In the genomic region with DNA sequence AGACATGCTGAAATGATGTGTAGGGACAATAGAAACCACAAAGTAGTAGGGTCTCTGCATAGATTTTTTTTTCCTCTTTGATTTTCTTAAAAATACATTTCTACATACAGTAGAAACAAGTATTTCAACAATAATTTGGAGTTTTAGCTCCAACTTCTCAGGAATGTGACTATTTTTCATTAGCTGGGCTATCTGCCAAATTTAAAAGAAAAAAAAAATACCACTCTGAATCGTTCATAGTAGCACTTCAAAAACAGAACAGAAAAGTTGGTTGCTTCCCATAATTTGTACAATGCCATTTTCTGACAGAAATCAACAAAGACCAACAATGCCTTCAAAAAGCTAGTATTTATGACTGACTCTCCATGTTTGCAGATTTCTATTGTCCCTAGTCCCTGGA, we compare ENCODE assay signal across 9 mouse cellular contexts. TPM values are rescaled to one million over a fixed set of nuclear protein-coding genes. Genes with fewer than 3 reads are reported as not detected.
A peak's percentile ranks its signal among the peaks of the same experiment; 100 is the strongest.
DNase-seq lines count a peak whose midpoint lies in the region; ATAC-seq and TF ChIP-seq lines count a peak whose summit lies in the region.
"Had no signal": no experiment of that assay in that cellular context is flagged by ENCODE, and none has a peak within 500 bp of the region (broad histone marks: within the 10 kb centered on the region; RNA-seq: fewer than 3 reads in every experiment).

No protein-coding gene starts in this region.

- ATAC-seq in embryonic facial prominence, embryonic 14.5 days (ENCODE audit: low read depth), result no peak
- ATAC-seq in intestine, embryonic 16.5 days, result no peak
- no peak for ATAC-seq in neural tube, embryonic 12.5 days (ENCODE audit: low FRiP score, low read depth)
- ATAC-seq in inflammation-experienced regulatory T-cells, adult 6 months, result no peak

- WGBS in embryonic facial prominence, embryonic 14.5 days, result 6% methylated on average over 1 of the region's 1 CpGs
- WGBS in intestine, embryonic 16.5 days, result 7% methylated on average over 1 of the region's 1 CpGs
- 44% methylated on average over 1 of the region's 1 CpGs for WGBS in neural tube, embryonic 12.5 days

- no peak for DNase-seq in left cerebral cortex, adult 2 months (ENCODE audit: extremely low spot score in 1 of 2, low spot score in 2 of 2)
- DNase-seq in left cerebral cortex, postnatal 25 days (ENCODE audit: low spot score in 2 of 2), result no peak
- no peak for DNase-seq in embryonic facial prominence, embryonic 14.5 days (ENCODE audit: low spot score)
- DNase-seq in spleen, postnatal 36 days (ENCODE audit: low spot score in 2 of 2), result no peak
- DNase-seq in ovary, adult 18-20 months (ENCODE audit: low spot score), result no peak
- DNase-seq: left cerebral cortex, postnatal 4 days had no signal

- peaks cover 25% of the 10 kb centered on the region for H3K36me3 ChIP-seq in embryonic facial prominence, embryonic 14.5 days (ENCODE audit: control insufficient read depth, insufficient read depth, low read length)
- H3K36me3 ChIP-seq in intestine, embryonic 16.5 days (ENCODE audit: control insufficient read depth, insufficient read depth, low read length), result peaks cover 5% of the 10 kb centered on the region; the same call in 1 of the 2 replicates
- peaks cover 12% of the 10 kb centered on the region for H3K36me3 ChIP-seq in neural tube, embryonic 12.5 days

- H3K27me3 ChIP-seq in embryonic facial prominence, embryonic 14.5 days (replicated peaks; ENCODE audit: control insufficient read depth, insufficient read depth, low read length), result no peaks in the 10 kb centered on the region
- no peaks in the 10 kb centered on the region for H3K27me3 ChIP-seq in intestine, embryonic 16.5 days (replicated peaks; ENCODE audit: control insufficient read depth, insufficient read depth, low read length)
- no peaks in the 10 kb centered on the region for H3K27me3 ChIP-seq in neural tube, embryonic 12.5 days (replicated peaks)

- H3K9ac ChIP-seq in embryonic facial prominence, embryonic 14.5 days (ENCODE audit: low read depth, low read length), result 0 out of 2 replicates have a peak overlapping the region, but pooled peaks have one; percentile 42
- H3K9ac ChIP-seq in intestine, embryonic 16.5 days (ENCODE audit: low read depth, low read length), result peak overlapping the region; percentile 56
- H3K9ac ChIP-seq in neural tube, embryonic 12.5 days, result peak overlapping the region; percentile 57

- H3K9me3 ChIP-seq in embryonic facial prominence, embryonic 14.5 days (ENCODE audit: control insufficient read depth, low read length), result no peaks in the 10 kb centered on the region
- no peaks in the 10 kb centered on the region for H3K9me3 ChIP-seq in intestine, embryonic 16.5 days (ENCODE audit: control insufficient read depth, low read length)
- H3K9me3 ChIP-seq in neural tube, embryonic 12.5 days, result no peaks in the 10 kb centered on the region

- intact Hi-C loops in left cerebral cortex, adult 2 months (cut with DNase I), result loop anchor here (10.0 kb wide), 1 partner anchor 593 kb away; a partner anchor contains a TSS
- intact Hi-C loops in left cerebral cortex, postnatal 25 days (cut with DNase I), result no loop called here

- TF ChIP-seq CTCF in left cerebral cortex, adult 2 months (IDR thresholded peaks at IDR 0.05), result no peak

- peaks cover 45% of the 10 kb centered on the region for H3K4me1 ChIP-seq in embryonic facial prominence, embryonic 14.5 days (ENCODE audit: control insufficient read depth, insufficient read depth, low read length)
- peaks cover 8% of the 10 kb centered on the region for H3K4me1 ChIP-seq in intestine, embryonic 16.5 days (ENCODE audit: control insufficient read depth, insufficient read depth, low read length)
- H3K4me1 ChIP-seq in neural tube, embryonic 12.5 days, result peaks cover 43% of the 10 kb centered on the region

- peak overlapping the region; percentile 90 for H3K4me2 ChIP-seq in embryonic facial prominence, embryonic 14.5 days (ENCODE audit: low read depth, low read length)
- peak overlapping the region; percentile 76 for H3K4me2 ChIP-seq in intestine, embryonic 16.5 days (ENCODE audit: low read depth, low read length)
- H3K4me2 ChIP-seq in neural tube, embryonic 12.5 days (replicated peaks), result peak overlapping the region; percentile 84

- no peak overlapping the region for H3K27ac ChIP-seq in left cerebral cortex, adult 2 months
- H3K27ac ChIP-seq in embryonic facial prominence, embryonic 14.5 days (replicated peaks; ENCODE audit: low read depth, low read length), result peak overlapping the region; percentile 63; the same call in 1 of the 2 replicates
- peak overlapping the region; percentile 78 for H3K27ac ChIP-seq in intestine, embryonic 16.5 days (ENCODE audit: low read length)
- no peak overlapping the region for H3K27ac ChIP-seq in neural tube, embryonic 12.5 days

- H3K4me3 ChIP-seq in left cerebral cortex, adult 2 months, result peak overlapping the region; percentile 89
- H3K4me3 ChIP-seq in embryonic facial prominence, embryonic 14.5 days (ENCODE audit: low read depth, low read length), result peak overlapping the region; percentile 97
- H3K4me3 ChIP-seq in intestine, embryonic 16.5 days (ENCODE audit: low read length), result peak overlapping the region; percentile 51
- H3K4me3 ChIP-seq in neural tube, embryonic 12.5 days, result peak overlapping the region; percentile 31

RNA-seq across cellular contexts. Expression of a gene that starts 4.2 kb away (rescaled TPM):
- total RNA-seq in left cerebral cortex, adult 2 months (2021), result 100 to 1,000 TPM; 279 to 284 TPM
- total RNA-seq in left cerebral cortex, postnatal 25 days (2021), result 100 to 1,000 TPM; 294 to 301 TPM
- 28.8 and 29.2 TPM in 2 replicates for polyA plus RNA-seq in embryonic facial prominence, embryonic 14.5 days (2014; fragmentation: Nextera tagmentation; extraction: Ambion mirVana)
- polyA plus RNA-seq in intestine, embryonic 16.5 days (2015; fragmentation: Nextera tagmentation; extraction: Ambion mirVana), result 24.6 and 24.8 TPM in 2 replicates
- 13.8 and 14.2 TPM in 2 replicates for polyA plus RNA-seq in neural tube, embryonic 12.5 days (2016; fragmentation: Nextera tagmentation; extraction: Ambion mirVana)
- 10 to 100 TPM; 21.0 to 26.1 (median 23.7) TPM for polyA plus RNA-seq in inflammation-experienced regulatory T-cells, adult 6 months (2017; shearing (Covaris generic))

RNA-seq across cellular contexts. Expression of a gene that starts 27.2 kb away (rescaled TPM):
- 10 to 100 TPM; 39.6 to 41.4 TPM for total RNA-seq in left cerebral cortex, adult 2 months (2021)
- 10 to 100 TPM; 32.3 to 32.6 TPM for total RNA-seq in left cerebral cortex, postnatal 25 days (2021)
- 428 and 463 TPM in 2 replicates for polyA plus RNA-seq in embryonic facial prominence, embryonic 14.5 days (2014; fragmentation: Nextera tagmentation; extraction: Ambion mirVana)
- 393 and 415 TPM in 2 replicates for polyA plus RNA-seq in intestine, embryonic 16.5 days (2015; fragmentation: Nextera tagmentation; extraction: Ambion mirVana)
- polyA plus RNA-seq in neural tube, embryonic 12.5 days (2016; fragmentation: Nextera tagmentation; extraction: Ambion mirVana), result 580 and 625 TPM in 2 replicates
- 100 to 1,000 TPM; 131 to 311 (median 156) TPM for polyA plus RNA-seq in inflammation-experienced regulatory T-cells, adult 6 months (2017; shearing (Covaris generic))

RNA-seq across cellular contexts. Expression of a gene that starts 49.3 kb away (rescaled TPM):
- under 1 TPM; 0.40 to 0.48 TPM for total RNA-seq in left cerebral cortex, adult 2 months (2021)
- 1 to 10 TPM in 1 of 2 experiments, under 1 TPM in 1; 0.32 to 1.3 TPM for total RNA-seq in left cerebral cortex, postnatal 25 days (2021)
- polyA plus RNA-seq in embryonic facial prominence, embryonic 14.5 days (2014; fragmentation: Nextera tagmentation; extraction: Ambion mirVana), result 2.1 and 2.4 TPM in 2 replicates
- 2.3 and 3.1 TPM in 2 replicates for polyA plus RNA-seq in intestine, embryonic 16.5 days (2015; fragmentation: Nextera tagmentation; extraction: Ambion mirVana)
- 0.97 and 1.0 TPM in 2 replicates for polyA plus RNA-seq in neural tube, embryonic 12.5 days (2016; fragmentation: Nextera tagmentation; extraction: Ambion mirVana)
- 100 to 1,000 TPM; 117 to 248 (median 132) TPM for polyA plus RNA-seq in inflammation-experienced regulatory T-cells, adult 6 months (2017; shearing (Covaris generic))

RNA-seq across cellular contexts. Expression of a gene that starts 56.2 kb away (rescaled TPM):
- 1,000 to 10,000 TPM; 1,634 to 1,792 TPM for total RNA-seq in left cerebral cortex, adult 2 months (2021)
- 1,000 to 10,000 TPM; 1,922 to 2,079 TPM for total RNA-seq in left cerebral cortex, postnatal 25 days (2021)
- polyA plus RNA-seq in embryonic facial prominence, embryonic 14.5 days (2014; fragmentation: Nextera tagmentation; extraction: Ambion mirVana), result 4,672 and 4,857 TPM in 2 replicates
- 5,222 and 5,444 TPM in 2 replicates for polyA plus RNA-seq in intestine, embryonic 16.5 days (2015; fragmentation: Nextera tagmentation; extraction: Ambion mirVana)
- polyA plus RNA-seq in neural tube, embryonic 12.5 days (2016; fragmentation: Nextera tagmentation; extraction: Ambion mirVana), result 4,309 and 4,532 TPM in 2 replicates
- 1,000 to 10,000 TPM; 2,486 to 3,282 (median 2,929) TPM for polyA plus RNA-seq in inflammation-experienced regulatory T-cells, adult 6 months (2017; shearing (Covaris generic))

Comparison
In these comparisons a context has a peak if more than half of its experiments do, and no peak if none do; other contexts are left out.
1. H3K27ac ChIP-seq: peak in embryonic facial prominence, embryonic 14.5 days (single experiment) and intestine, embryonic 16.5 days (single experiment); none in left cerebral cortex, adult 2 months (single experiment) and neural tube, embryonic 12.5 days (single experiment).
2. H3K4me3 ChIP-seq: peak in every context shown above with its lines; median percentile 97 in embryonic facial prominence, embryonic 14.5 days; 89 in left cerebral cortex, adult 2 months; 51 in intestine, embryonic 16.5 days; 31 in neural tube, embryonic 12.5 days.
3. RNA of a gene that starts 49.3 kb away (polyA plus RNA-seq): 117 to 248 TPM in inflammation-experienced regulatory T-cells, adult 6 months; 2.1 to 2.4 TPM in embryonic facial prominence, embryonic 14.5 days, 2.3 to 3.1 TPM in intestine, embryonic 16.5 days and 0.97 to 1.0 TPM in neural tube, embryonic 12.5 days; every median in the first group is over 10 times any median in the second.
4. Peak in every context shown above with its lines, with median percentiles within 50 percentile points of each other: H3K4me2 ChIP-seq and H3K9ac ChIP-seq.